Mouse (Mus musculus) heart, adult 2 months (tissue): ENCODE measurements at regions not wholly inside any gene's neighbourhood (a gene's known extent, or its start where the extent isn't known, plus 50 kb on each side); places are given as distances from the start of the nearest gene placed in this dataset.
"Not testable (repeated sequence)": the region's sequence is repeated elsewhere in the genome, so short reads cannot be mapped to it uniquely, and the experiment has no call there.

Source experiments
- DNase-seq, 2 experiments: peaks; one replicate each; pipeline ENCODE4 v3.0.0; 2021
- H3K27ac ChIP-seq: fragments of 200-600 bp; 2 replicates; pipeline ENCODE4 v1.8.1; 2022
- H3K27me3 ChIP-seq: fragments of 200-500 bp; 2 replicates; pipeline ENCODE4 v1.6.1; 2012; ENCODE audit warnings: mild to moderate bottlenecking, low read length, inconsistent platforms, mixed read lengths; ENCODE audit not compliant: control insufficient read depth, insufficient read depth
- H3K36me3 ChIP-seq: fragments of 200-500 bp; 2 replicates; pipeline ENCODE4 v1.6.1; 2012; ENCODE audit warnings: low read length, inconsistent platforms; ENCODE audit not compliant: control insufficient read depth, insufficient read depth
- H3K4me1 ChIP-seq: fragments of 200-500 bp; 2 replicates; pipeline ENCODE4 v1.6.1; 2011; ENCODE audit warnings: low read length; ENCODE audit not compliant: control insufficient read depth, insufficient read depth
- H3K4me3 ChIP-seq: fragments of 200-600 bp; 2 replicates; pipeline ENCODE4 v1.8.1; 2022
- H3K79me2 ChIP-seq: fragments of 200-500 bp; replicated peaks from 2 replicates; pipeline ENCODE4 v1.6.1; 2012; ENCODE audit warnings: mild to moderate bottlenecking, inconsistent platforms, low read length, moderate library complexity, mixed read lengths; ENCODE audit not compliant: control insufficient read depth, insufficient read depth
- H3K9ac ChIP-seq: fragments of 200-500 bp; 2 replicates; pipeline ENCODE4 v1.6.1; 2012; ENCODE audit warnings: low read depth, mild to moderate bottlenecking, control low read depth, inconsistent platforms, low read length, mixed read lengths
- CTCF ChIP-seq: fragments of 200-600 bp; IDR thresholded peaks from 2 replicates; pipeline ENCODE4 v1.8.1; 2022; ENCODE audit warnings: antibody characterized with exemption, mild to moderate bottlenecking, moderate library complexity
- EP300 ChIP-seq: fragments of 200-500 bp; IDR thresholded peaks from 2 replicates; pipeline ENCODE4 v1.6.1; 2011; ENCODE audit warnings: low read depth, low read length, control low read depth; ENCODE audit not compliant: insufficient read depth
- POLR2A ChIP-seq: fragments of 200-500 bp; IDR thresholded peaks from 2 replicates; pipeline ENCODE4 v1.6.1; 2011; ENCODE audit warnings: mild to moderate bottlenecking, low read depth, low read length, control low read depth; ENCODE audit not compliant: insufficient read depth
- WGBS: fragments of 180-500 bp; shearing (Covaris S2); methylation state at CpG from one replicate; pipeline ENCODE4 v1.1.7; 2018; 5-methylcytosine and 5-hydroxymethylcytosine counted together
- intact Hi-C: fragments of 180-260 bp; cut with DNase I; formaldehyde crosslinking; loops from one replicate; pipeline ENCODE4 v1.15.1; 2025

GRCm38 (mm10) chr14:14520195-14520594, 119.1 kb downstream of the Olfr721-ps1 start:
- H3K36me3 ChIP-seq = no peaks in the 10 kb centered on the region
- H3K9ac ChIP-seq = no peak overlapping the region
- no peak for DNase-seq
- intact Hi-C loops = no loop called here
- no peak overlapping the region for H3K4me3 ChIP-seq
- no peak overlapping the region for H3K27ac ChIP-seq
- no peaks in the 10 kb centered on the region for H3K27me3 ChIP-seq
- no peaks in the 10 kb centered on the region for H3K4me1 ChIP-seq
- TF ChIP-seq POLR2A (no peak), EP300 (no peak), CTCF (no peak)
- H3K79me2 ChIP-seq = no peaks in the 10 kb centered on the region

- H3K4me1 ChIP-seq, H3K9ac ChIP-seq, intact Hi-C loops, DNase-seq, H3K27ac ChIP-seq, H3K79me2 ChIP-seq, H3K4me3 ChIP-seq, H3K36me3 ChIP-seq, H3K27me3 ChIP-seq: not testable (repeated sequence)
- WGBS = 44% methylated on average over 6 of the region's 6 CpGs
These were observed 120.2 kb downstream of the Olfr721-ps1 start for GRCm38 (mm10) chr14:14521331-14521730.

GRCm38 (mm10) chr14:14525225-14525624, 124.1 kb downstream of the Olfr721-ps1 start:
- WGBS = 87% methylated on average over 4 of the region's 4 CpGs
- TF ChIP-seq EP300 (no peak), POLR2A (no peak), CTCF (no peak)
- DNase-seq = no peak
- Histone ChIP-seq H3K27ac (no peak overlapping the region), H3K4me1 (no peaks in the 10 kb centered on the region), H3K36me3 (no peaks in the 10 kb centered on the region), H3K9ac (no peak overlapping the region), H3K4me3 (no peak overlapping the region), H3K27me3 (no peaks in the 10 kb centered on the region), H3K79me2 (no peaks in the 10 kb centered on the region)
- intact Hi-C loops = no loop called here

GRCm38 (mm10) chr14:14528437-14528836, 127.3 kb downstream of the Olfr721-ps1 start:
- no peak for TF ChIP-seq CTCF
- no peak for TF ChIP-seq EP300
- TF ChIP-seq POLR2A = no peak
- intact Hi-C loops = no loop called here

GRCm38 (mm10) chr14:14541206-14541605, 140.1 kb downstream of the Olfr721-ps1 start:
- Histone ChIP-seq H3K27me3 (no peaks in the 10 kb centered on the region), H3K4me1 (no peaks in the 10 kb centered on the region), H3K36me3 (no peaks in the 10 kb centered on the region), H3K79me2 (no peaks in the 10 kb centered on the region), H3K27ac (no peak overlapping the region), H3K4me3 (no peak overlapping the region), H3K9ac (no peak overlapping the region)
- TF ChIP-seq CTCF (0 out of 2 replicates have a peak, but pooled peaks have one; percentile 5), EP300 (no peak)
- intact Hi-C loops = no loop called here
- DNase-seq = no peak

More at GRCm38 (mm10) chr14:14528437-14528836, 127.3 kb downstream of the Olfr721-ps1 start:
- no peaks in the 10 kb centered on the region for H3K36me3 ChIP-seq
- H3K27me3 ChIP-seq = no peaks in the 10 kb centered on the region
- no peaks in the 10 kb centered on the region for H3K4me1 ChIP-seq
- H3K79me2 ChIP-seq = no peaks in the 10 kb centered on the region
- DNase-seq = no peak
- H3K27ac ChIP-seq = no peak overlapping the region
- no peak overlapping the region for H3K9ac ChIP-seq
- 71% methylated on average over 1 of the region's 1 CpGs for WGBS
- no peak overlapping the region for H3K4me3 ChIP-seq

- Histone ChIP-seq H3K4me3 (no peak overlapping the region), H3K36me3 (no peaks in the 10 kb centered on the region), H3K9ac (no peak overlapping the region), H3K79me2 (no peaks in the 10 kb centered on the region), H3K27me3 (no peaks in the 10 kb centered on the region), H3K4me1 (no peaks in the 10 kb centered on the region), H3K27ac (no peak overlapping the region)
- intact Hi-C loops = no loop called here
- TF ChIP-seq CTCF (no peak), EP300 (no peak), POLR2A (no peak)
- 68% methylated on average over 3 of the region's 3 CpGs for WGBS
- DNase-seq = no peak
These were observed 140.6 kb downstream of the Olfr721-ps1 start for GRCm38 (mm10) chr14:14541705-14542104.
